Mouse (Mus musculus) gastrocnemius, adult 8-10 months (tissue): ENCODE results near the gene Tlnrd1. TPM values are rescaled to one million over a fixed set of nuclear protein-coding genes. Genes with fewer than 3 reads are reported as not detected.

Experiments used
- DNase-seq, 2 experiments: peaks; one replicate each; pipeline ENCODE4 v3.0.0; 2022; ENCODE audit warnings: low spot score in 2 of 2
- total RNA-seq, 4 experiments: library from RNA; stranded (reverse); gene quantifications; 2 replicates each; pipeline ENCODE4 v1.2.4; 2022

Gene Tlnrd1
- total RNA-seq, 4 experiments from 2014 or later: 1.3 to 1.7 (median 1.6) TPM

- no peak for DNase-seq
These were observed 39.3 kb downstream of the Tlnrd1 start for GRCm38 (mm10) chr7:83844807-83845206.

DNA sequence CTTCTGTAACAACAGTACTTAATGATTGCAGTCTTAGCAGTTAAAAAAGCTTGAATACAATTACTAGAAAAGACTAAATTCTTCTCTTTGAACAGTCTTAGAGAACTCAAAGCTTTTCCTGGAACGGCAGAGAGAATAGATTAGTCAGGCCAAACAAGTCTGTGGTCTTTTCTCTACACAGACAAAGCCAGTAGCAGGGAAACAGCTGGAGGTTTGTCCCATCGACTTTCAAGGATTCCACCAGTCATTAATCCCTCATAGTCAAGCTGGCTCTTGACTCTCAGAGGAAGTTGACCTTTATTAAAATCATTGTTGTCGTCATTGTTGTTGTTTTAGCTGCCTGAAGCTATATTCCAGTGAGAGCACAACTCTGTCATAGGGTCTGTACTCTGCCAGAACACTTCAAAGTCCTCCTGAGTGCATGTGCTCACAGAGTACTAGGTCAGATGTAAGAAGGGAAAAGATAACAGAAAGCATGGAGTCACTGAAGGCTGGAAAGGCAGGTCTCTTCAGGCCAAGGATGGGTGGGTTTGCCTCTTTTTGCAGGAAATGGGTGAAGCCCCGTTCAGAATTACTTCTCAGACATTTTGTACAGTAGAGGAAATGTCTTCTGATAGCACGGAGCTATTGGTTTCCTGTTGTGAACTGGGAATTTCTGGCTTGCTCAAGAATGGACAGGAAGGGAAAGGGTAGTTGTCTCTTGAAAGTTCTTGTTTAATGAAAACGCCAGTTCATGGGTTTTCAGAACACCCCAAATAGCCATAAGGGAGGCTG, 41.4 kb downstream of the Tlnrd1 start:
- no peak for DNase-seq

- DNase-seq: no peak
These were observed 44.0 kb downstream of the Tlnrd1 start for GRCm38 (mm10) chr7:83840076-83840475.

DNA sequence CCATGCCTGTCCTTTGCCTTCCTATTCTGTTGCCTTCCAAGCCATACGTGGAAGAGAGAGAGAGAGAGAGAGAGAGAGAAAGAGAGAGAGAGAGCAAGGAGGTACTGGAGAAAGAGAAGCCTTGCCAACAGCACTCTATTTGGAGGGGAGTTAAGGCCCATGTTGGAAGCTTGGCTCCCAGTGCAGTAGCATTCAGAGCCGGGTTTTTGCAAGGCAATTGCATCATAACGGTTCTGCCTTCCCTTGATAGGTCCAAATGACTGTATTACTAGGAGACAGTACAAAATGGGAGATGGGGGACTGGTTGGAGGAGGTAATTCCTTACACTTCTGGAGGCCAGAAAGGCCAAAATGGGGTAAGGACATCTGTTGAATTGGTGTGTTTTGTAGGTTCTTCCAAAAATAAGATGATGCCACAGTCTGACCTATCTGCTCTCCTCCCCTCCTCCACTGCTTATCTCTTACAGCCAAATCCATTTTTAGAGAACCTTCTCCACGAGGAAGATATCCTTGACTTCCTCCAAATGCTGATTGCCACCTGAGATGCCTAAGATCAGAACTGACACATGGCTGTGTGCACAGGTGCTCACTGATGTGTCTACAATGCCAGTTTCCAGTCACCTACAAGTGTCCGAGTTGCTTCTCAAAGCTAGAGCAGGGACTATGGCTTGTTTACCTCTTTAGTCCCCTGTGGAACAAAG, 45.4 kb downstream of the Tlnrd1 start:
- DNase-seq: no peak

Other genes starting within 250 kb of the Tlnrd1 start
- gene Il16, start 138.6 kb downstream of the Tlnrd1 start, total RNA-seq: 1 to 10 TPM in 3 of 4 experiments, under 1 TPM in 1; 0.75 to 1.9 (median 1.5) TPM
- gene Cfap161, start 89.4 kb downstream of the Tlnrd1 start, total RNA-seq: not detected
- 10 to 100 TPM; 19.6 to 25.1 (median 21.2) TPM for gene Mesd, start 161 bp upstream of the Tlnrd1 start, total RNA-seq
- gene Cemip, start 202.2 kb upstream of the Tlnrd1 start, total RNA-seq: under 1 TPM in 1 of 4 experiments, not detected in 3; 0.15 TPM